Mouse (Mus musculus): ENCODE measurements around the gene 4833439L19Rik. TPM values are rescaled to one million over a fixed set of nuclear protein-coding genes. Genes with fewer than 3 reads are reported as not detected.

The 4833439L19Rik gene
- polyA plus RNA-seq, 1 experiment: 2.7 TPM

DNA sequence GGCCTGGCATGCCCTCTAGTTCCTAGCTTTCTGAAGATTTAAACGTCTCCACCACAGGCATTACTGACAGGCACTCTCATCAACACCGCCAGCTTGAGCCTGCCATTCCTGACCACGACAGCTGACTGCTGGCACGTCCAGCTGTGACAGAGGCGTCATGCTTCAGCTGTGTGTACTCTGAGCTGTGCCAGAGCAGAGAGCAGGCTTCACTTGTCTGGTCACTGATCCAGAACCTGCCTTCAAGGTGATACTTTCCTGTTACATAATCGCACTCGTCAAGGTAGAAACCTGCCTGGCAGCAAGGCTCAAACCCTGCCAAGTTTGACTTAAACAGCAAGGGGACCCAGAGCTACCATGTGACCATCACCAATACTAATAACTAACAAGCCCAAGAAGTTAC, 2.7 kb downstream of the 4833439L19Rik start:
- H3K9me3 ChIP-seq (ENCODE audit: control insufficient read depth, low read length): no peaks in the 10 kb centered on the region
- peaks cover 32% of the 10 kb centered on the region for H3K4me1 ChIP-seq (ENCODE audit: control insufficient read depth)
- H3K4me3 ChIP-seq (replicated peaks): no peak overlapping the region
- H3K36me3 ChIP-seq (ENCODE audit: control insufficient read depth): peaks cover 57% of the 10 kb centered on the region
- H3K27me3 ChIP-seq (ENCODE audit: control insufficient read depth): no peaks in the 10 kb centered on the region
- TF ChIP-seq TAL1 (IDR thresholded peaks at IDR 0.05; ENCODE audit: low read length): no peak
- no peak for TF ChIP-seq GATA1 (IDR thresholded peaks at IDR 0.05; ENCODE audit: low read length)

DNA sequence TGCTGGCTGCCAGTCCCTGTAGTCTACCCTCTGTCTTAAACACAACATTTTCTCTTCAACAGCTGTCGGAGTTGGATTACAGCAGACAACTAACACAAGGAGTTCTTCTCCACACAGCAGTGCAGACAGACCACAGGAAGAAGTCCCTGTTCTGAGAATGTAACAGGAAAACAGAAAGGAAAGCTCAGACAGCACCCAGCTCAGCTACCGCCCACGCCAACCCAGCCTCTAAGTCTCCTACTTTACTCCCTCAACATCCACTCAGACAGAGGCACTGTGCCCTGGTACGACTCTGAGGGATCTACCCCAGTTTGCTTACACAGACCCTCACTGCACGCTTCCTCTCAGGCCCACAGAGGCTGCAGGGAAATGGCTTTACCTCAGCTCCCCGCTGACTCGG, 4.6 kb downstream of the 4833439L19Rik start:
- TF ChIP-seq GATA1 (IDR thresholded peaks at IDR 0.05; ENCODE audit: low read length) (no peak), TAL1 (IDR thresholded peaks at IDR 0.05; ENCODE audit: low read length) (no peak)
- Histone ChIP-seq H3K36me3 (ENCODE audit: control insufficient read depth) (peaks cover 75% of the 10 kb centered on the region), H3K4me3 (replicated peaks) (no peak overlapping the region), H3K27me3 (ENCODE audit: control insufficient read depth) (no peaks in the 10 kb centered on the region), H3K9me3 (ENCODE audit: control insufficient read depth, low read length) (no peaks in the 10 kb centered on the region), H3K4me1 (ENCODE audit: control insufficient read depth) (peaks cover 24% of the 10 kb centered on the region)

DNA sequence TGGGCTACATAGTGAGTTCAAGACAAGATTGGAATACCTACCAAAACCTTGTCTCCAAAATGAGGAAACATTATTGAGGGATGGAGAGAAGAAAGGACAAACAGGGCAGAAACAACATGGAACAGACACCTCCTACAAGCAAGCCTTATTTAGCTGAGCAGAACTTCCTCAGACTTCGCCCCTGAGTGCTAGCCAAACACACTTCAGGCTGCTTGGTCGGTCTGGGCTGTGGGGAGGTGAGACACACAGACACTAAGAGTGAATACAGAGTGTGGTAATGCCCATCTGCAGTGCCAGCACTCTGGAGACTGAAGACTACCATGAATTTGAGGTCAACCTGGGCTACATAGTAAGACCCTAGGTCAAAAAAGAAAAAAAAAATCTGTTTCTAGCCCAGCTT, 5.6 kb downstream of the 4833439L19Rik start:
- TF ChIP-seq GATA1 (IDR thresholded peaks at IDR 0.05; ENCODE audit: low read length): no peak
- TF ChIP-seq TAL1 (IDR thresholded peaks at IDR 0.05; ENCODE audit: low read length): no peak
- no peak overlapping the region for H3K4me3 ChIP-seq (replicated peaks)
- H3K36me3 ChIP-seq (ENCODE audit: control insufficient read depth): peaks cover 82% of the 10 kb centered on the region
- no peaks in the 10 kb centered on the region for H3K9me3 ChIP-seq (ENCODE audit: control insufficient read depth, low read length)
- H3K27me3 ChIP-seq (ENCODE audit: control insufficient read depth): no peaks in the 10 kb centered on the region
- peaks cover 17% of the 10 kb centered on the region for H3K4me1 ChIP-seq (ENCODE audit: control insufficient read depth)

DNA sequence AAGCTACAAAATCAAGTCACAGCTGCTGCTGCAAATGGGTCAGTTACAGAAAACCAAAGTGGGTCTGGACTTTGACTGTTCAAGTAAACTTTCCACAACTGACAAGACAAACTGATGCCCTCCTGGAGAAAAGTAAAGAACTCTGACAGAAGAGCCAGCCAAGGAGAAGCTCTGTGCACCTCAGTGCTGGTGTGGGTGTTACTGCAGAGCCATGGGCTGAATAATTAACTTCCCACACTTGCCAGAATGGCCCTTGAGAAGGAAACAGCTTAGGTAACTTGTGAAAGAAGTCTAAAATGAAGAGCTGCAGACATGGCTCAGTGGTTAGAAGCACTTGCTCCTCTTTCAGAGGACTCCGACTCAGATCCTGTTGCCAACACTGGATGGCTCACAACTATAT, 7.6 kb downstream of the 4833439L19Rik start:
- peaks cover 3% of the 10 kb centered on the region for H3K4me1 ChIP-seq (ENCODE audit: control insufficient read depth)
- H3K36me3 ChIP-seq (ENCODE audit: control insufficient read depth): peaks cover 93% of the 10 kb centered on the region
- TF ChIP-seq TAL1 (IDR thresholded peaks at IDR 0.05; ENCODE audit: low read length) (no peak), GATA1 (IDR thresholded peaks at IDR 0.05; ENCODE audit: low read length) (no peak)
- H3K27me3 ChIP-seq (ENCODE audit: control insufficient read depth): no peaks in the 10 kb centered on the region
- no peak overlapping the region for H3K4me3 ChIP-seq (replicated peaks)
- no peaks in the 10 kb centered on the region for H3K9me3 ChIP-seq (ENCODE audit: control insufficient read depth, low read length)

DNA sequence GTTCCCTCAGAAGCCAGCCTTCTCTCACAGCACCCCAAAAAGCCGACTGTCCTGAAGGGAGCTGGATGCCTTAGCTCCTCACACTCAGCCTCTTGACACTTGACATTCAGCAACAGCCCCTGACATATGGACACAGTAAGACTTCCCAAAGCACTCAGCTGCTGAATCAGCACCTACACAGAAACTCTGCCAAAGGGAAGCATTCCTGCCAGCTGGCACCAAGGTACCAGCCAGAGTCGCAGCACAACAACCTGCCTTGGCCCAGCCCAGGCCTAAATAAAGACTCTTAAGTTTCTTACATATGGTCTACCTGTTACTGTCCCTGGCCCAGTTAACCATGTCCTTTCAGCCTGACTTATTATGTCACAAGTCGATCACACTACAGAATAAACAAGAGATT, 8.4 kb downstream of the 4833439L19Rik start:
- no peak for TF ChIP-seq TAL1 (IDR thresholded peaks at IDR 0.05; ENCODE audit: low read length)
- TF ChIP-seq GATA1 (IDR thresholded peaks at IDR 0.05; ENCODE audit: low read length): no peak
- H3K27me3 ChIP-seq (ENCODE audit: control insufficient read depth): no peaks in the 10 kb centered on the region
- no peak overlapping the region for H3K4me3 ChIP-seq (replicated peaks)
- no peaks in the 10 kb centered on the region; the same call in 1 of the 2 replicates for H3K4me1 ChIP-seq (ENCODE audit: control insufficient read depth)
- H3K9me3 ChIP-seq (ENCODE audit: control insufficient read depth, low read length): no peaks in the 10 kb centered on the region
- peaks cover 93% of the 10 kb centered on the region for H3K36me3 ChIP-seq (ENCODE audit: control insufficient read depth)

DNA sequence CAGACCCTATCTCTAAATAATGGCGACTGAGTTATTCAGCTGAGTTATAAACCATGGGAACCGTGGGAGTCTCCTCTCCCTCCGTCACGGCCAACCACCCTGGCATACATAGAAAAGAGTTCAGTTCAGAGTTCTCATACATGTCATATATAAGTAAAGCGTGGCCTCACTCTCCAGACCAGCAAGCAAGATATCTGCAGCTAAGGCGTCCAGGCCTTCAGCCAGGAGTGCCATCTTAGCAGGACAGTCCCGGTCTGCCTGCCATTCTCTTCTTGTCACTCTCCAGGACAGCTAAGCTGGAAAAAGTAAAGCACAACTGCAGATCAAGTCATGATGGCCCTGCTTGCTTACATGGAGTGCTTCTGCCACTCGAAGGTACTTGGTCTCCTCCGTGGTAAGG, 9.1 kb downstream of the 4833439L19Rik start:
- H3K27me3 ChIP-seq (ENCODE audit: control insufficient read depth): no peaks in the 10 kb centered on the region
- no peaks in the 10 kb centered on the region for H3K9me3 ChIP-seq (ENCODE audit: control insufficient read depth, low read length)
- H3K4me1 ChIP-seq (ENCODE audit: control insufficient read depth): no peaks in the 10 kb centered on the region
- peaks cover 93% of the 10 kb centered on the region for H3K36me3 ChIP-seq (ENCODE audit: control insufficient read depth)
- TF ChIP-seq TAL1 (IDR thresholded peaks at IDR 0.05; ENCODE audit: low read length): no peak
- no peak overlapping the region for H3K4me3 ChIP-seq (replicated peaks)

DNA sequence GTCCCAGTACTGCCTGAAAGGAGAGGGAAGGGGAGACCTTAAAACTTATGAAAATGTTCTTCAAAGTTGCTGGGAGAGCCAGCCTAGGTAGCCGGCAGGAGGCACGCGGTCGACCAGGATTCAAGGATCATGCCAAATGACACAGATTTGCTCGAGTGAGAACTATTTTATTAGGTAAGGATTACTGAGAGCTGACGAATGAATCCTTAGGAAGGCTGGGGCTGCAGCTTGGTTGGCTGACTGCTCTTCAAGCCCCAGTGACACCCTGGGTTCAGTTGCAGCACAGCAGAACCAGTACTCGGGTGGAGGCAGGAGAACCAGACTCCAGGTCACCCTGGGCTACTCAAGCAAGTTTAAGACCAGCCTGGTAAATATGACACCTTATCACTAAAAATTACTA, 17.2 kb downstream of the 4833439L19Rik start:
- Histone ChIP-seq H3K4me1 (ENCODE audit: control insufficient read depth) (no peaks in the 10 kb centered on the region), H3K36me3 (ENCODE audit: control insufficient read depth) (peaks cover 55% of the 10 kb centered on the region), H3K27me3 (ENCODE audit: control insufficient read depth) (no peaks in the 10 kb centered on the region), H3K9me3 (ENCODE audit: control insufficient read depth, low read length) (no peaks in the 10 kb centered on the region), H3K4me3 (replicated peaks) (no peak overlapping the region)
- TF ChIP-seq GATA1 (IDR thresholded peaks at IDR 0.05; ENCODE audit: low read length): no peak
- no peak for TF ChIP-seq TAL1 (IDR thresholded peaks at IDR 0.05; ENCODE audit: low read length)

DNA sequence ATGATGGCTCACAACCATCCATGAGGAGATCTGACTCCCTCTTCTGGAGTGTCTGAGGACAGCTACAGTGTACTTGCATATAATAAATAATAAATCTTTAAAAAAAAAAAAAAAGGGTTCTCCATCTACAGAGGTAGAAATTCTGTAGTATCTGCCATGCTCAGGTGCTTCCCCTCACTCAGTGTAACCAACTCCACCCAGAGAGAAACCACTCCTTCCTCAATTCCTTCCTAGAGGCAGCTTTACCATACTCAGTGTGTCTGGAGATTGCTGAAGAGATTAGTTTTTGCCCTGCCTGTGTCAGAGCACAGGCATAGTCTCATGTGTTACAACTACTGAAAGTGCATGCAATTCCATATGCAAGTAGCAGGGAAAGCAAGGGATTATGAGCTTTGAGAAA, 33.1 kb downstream of the 4833439L19Rik start:
- no peaks in the 10 kb centered on the region for H3K9me3 ChIP-seq (ENCODE audit: control insufficient read depth, low read length)
- H3K4me3 ChIP-seq (replicated peaks): no peak overlapping the region
- H3K27me3 ChIP-seq (ENCODE audit: control insufficient read depth): no peaks in the 10 kb centered on the region
- H3K36me3 ChIP-seq (ENCODE audit: control insufficient read depth): peaks cover 32% of the 10 kb centered on the region
- H3K4me1 ChIP-seq (ENCODE audit: control insufficient read depth): no peaks in the 10 kb centered on the region
- no peak for TF ChIP-seq GATA1 (IDR thresholded peaks at IDR 0.05; ENCODE audit: low read length)

DNA sequence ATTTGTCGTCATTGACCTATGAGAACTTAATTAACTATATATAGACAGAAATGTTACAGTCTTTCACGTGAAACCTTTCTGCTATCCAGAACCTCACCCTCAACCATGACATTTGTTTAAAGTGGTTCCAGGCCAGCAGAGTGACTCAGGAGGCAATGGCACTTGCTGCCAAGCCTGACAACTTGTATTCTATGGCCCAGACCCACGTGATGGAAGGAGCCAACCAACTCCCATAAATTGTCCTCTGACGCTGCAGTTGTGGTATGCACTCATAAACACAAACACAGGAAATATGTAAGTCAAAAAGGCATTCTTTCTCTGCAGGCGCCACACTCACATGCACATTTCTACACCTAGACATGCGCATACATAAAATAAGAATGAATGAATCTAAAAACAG, 38.1 kb downstream of the 4833439L19Rik start:
- peaks cover 45% of the 10 kb centered on the region for H3K36me3 ChIP-seq (ENCODE audit: control insufficient read depth)
- H3K4me1 ChIP-seq (ENCODE audit: control insufficient read depth): no peaks in the 10 kb centered on the region
- no peaks in the 10 kb centered on the region for H3K27me3 ChIP-seq (ENCODE audit: control insufficient read depth)
- no peaks in the 10 kb centered on the region for H3K9me3 ChIP-seq (ENCODE audit: control insufficient read depth, low read length)
- no peak overlapping the region for H3K4me3 ChIP-seq (replicated peaks)
- TF ChIP-seq GATA1 (IDR thresholded peaks at IDR 0.05; ENCODE audit: low read length) (no peak), TAL1 (IDR thresholded peaks at IDR 0.05; ENCODE audit: low read length) (no peak)

DNA sequence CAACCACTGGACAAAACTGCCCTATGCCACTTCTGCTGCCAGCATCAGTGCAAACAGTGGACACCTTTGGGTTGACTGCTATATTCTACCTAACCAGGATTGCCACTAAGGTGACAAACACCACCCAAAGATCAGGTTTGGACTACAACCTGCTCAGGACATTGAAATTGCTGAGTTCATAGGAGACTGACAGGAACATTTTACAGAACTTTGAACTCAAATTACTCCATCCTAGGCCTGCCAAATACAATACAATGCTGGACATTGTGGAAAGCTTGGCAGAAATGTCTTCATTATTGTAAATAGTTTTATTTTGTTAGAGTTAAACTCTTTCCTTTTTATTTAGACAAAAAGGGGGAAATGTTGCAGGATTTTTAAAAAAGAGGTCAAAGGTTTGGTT, 44.1 kb downstream of the 4833439L19Rik start:
- Histone ChIP-seq H3K4me1 (ENCODE audit: control insufficient read depth) (no peaks in the 10 kb centered on the region), H3K27me3 (ENCODE audit: control insufficient read depth) (no peaks in the 10 kb centered on the region), H3K4me3 (replicated peaks) (no peak overlapping the region), H3K9me3 (ENCODE audit: control insufficient read depth, low read length) (no peaks in the 10 kb centered on the region), H3K36me3 (ENCODE audit: control insufficient read depth) (peaks cover 21% of the 10 kb centered on the region)
- TF ChIP-seq TAL1 (IDR thresholded peaks at IDR 0.05; ENCODE audit: low read length): no peak
- TF ChIP-seq GATA1 (IDR thresholded peaks at IDR 0.05; ENCODE audit: low read length): no peak
